Mouse (Mus musculus) spleen, postnatal 14 days (tissue): ENCODE measurements around the gene Zfp870.
"Not testable (repeated sequence)": the region's sequence is repeated elsewhere in the genome, so short reads cannot be mapped to it uniquely, and the experiment has no call there.

Experiments
- DNase-seq, 2 experiments: peaks; one replicate each; pipeline ENCODE4 v3.0.0; 2021 to 2022; ENCODE audit warnings: low spot score in 2 of 2

Gene Zfp870

DNA sequence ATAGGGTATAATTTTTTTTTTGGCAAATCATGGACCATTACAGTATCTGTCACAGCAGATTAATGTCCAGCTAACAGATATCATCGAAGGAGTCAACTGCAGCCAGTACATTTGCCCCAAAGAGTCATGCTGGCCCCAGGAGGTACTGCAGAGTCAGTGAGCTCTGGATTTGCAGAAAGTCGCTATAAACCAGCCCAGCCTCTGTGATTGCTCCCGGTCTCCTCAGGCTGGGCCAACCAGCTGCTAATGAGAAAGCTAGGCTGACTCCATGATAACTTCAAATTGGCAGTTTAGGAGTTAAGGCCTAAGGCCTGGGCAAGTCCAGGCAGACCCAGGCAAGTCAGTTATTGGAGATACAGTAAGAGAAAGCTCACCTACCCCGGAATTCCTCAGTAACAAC, 19.4 kb downstream of the Zfp870 start:
- no peak for DNase-seq

DNA sequence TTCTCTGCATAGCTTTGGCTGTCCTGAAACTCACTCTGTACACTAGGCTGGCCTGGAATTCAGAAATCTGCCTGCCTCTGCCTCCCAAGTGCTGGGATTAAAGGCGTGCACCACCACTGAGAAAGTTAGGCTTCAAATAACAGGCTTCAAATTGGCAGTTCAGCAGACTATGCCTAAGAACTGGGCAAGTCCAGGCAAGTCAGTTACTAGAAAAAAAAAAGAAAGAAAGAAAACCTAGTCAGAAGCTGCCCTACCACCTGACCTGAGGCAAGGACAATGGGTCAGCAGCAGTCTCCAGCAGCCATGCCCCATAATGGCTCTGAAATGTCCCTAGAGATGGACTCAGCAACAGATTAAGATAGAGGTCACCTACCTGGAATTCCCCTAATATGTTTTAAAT, 20.0 kb downstream of the Zfp870 start:
- no peak for DNase-seq

DNA sequence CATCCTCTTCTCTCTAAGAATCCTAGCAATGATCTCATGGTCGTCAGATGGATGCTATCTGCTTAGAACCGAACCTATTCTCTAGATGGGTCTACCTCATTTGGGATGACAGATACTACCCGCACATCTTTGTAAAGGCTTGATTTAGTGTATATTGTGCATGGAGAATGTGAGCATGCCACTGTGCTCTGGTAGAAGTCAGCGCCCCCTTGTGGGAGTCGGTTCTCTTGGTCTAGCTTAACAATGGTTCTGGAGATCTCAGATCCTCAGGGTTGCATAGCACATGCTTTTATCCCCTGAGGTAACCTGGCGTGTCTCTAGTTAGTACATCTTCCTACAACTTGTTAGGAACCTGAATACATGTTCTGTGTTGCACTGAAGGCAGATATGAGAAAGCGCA, 24.2 kb downstream of the Zfp870 start:
- DNase-seq: not testable (repeated sequence)

DNA sequence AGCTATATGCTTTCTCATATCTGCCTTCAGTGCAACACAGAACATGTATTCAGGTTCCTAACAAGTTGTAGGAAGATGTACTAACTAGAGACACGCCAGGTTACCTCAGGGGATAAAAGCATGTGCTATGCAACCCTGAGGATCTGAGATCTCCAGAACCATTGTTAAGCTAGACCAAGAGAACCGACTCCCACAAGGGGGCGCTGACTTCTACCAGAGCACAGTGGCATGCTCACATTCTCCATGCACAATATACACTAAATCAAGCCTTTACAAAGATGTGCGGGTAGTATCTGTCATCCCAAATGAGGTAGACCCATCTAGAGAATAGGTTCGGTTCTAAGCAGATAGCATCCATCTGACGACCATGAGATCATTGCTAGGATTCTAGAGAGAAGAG, 34.7 kb downstream of the Zfp870 start:
- DNase-seq: not testable (repeated sequence)

DNA sequence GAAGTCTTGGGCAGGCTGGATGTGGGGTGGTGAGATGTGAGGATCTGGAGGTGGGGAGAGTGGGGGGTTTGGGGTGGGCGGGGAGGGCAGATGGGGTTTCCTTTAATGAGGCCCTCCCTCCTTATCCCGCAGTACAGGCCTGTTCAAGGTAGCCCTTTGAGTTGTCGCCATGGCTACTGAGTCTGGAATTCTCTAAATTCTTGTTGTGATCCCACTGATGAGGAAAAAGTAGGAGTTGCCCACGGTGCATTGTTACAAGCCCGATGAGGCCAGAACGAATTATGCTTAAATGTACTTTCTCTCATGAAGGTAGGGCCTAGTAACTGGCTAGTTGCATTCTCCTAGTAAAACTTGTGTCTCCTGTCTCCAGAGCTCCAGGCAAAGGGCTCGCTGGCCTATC, 39.9 kb downstream of the Zfp870 start:
- no peak for DNase-seq

DNA sequence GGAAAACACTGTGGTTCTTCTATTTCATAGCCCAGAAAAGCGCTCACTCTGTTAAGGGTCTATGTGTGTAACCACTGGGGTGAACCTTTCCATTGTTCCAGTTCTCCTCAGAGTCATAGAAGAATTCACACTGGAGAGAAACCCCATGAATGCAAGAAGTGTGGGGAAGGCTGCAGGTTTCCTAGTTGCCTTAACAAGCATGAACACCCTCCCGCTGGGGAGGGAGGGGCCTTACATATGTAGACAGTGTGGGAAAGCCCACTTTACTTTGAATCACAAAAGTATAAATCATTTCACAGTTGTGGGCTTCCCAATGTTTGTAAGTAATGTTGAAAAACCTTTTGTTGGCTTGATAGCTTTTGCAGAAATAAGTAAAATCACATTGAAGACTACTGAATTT, 50.1 kb downstream of the Zfp870 start:
- DNase-seq: no peak

DNA sequence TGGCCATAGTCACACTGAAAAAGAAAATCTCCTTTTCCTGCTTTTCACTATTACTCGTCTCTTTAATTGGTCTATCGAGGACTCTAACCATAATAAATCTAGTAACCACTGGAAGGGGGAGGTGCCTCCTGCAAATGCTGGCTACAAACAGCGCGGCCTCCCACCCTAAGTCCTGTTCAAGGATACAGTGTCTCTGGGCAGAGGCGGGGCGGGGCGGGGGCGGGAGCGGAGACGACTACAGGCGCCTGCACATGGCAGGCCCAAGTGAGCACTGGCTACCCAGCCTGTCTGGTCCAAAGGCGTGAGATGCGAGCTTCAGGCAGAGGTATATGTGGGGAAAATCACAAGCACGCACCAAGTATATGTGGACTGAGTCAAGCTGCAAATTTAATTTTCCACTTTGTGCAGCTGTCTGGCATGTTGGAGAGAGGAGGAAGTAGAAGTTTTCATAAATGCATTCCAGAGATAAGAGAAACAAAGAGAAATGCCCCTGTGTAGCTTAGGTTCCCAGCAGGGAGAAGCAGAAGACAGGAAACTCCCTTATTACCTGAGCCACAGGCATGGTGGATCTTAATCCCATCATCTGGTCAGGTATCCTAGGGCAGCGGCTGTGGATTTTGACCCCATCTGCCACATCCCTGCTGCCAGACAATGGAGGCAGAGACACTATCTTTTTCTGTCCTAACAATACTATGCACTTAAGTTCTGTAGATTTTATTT, 52.2 kb downstream of the Zfp870 start:
- DNase-seq: no peak

DNA sequence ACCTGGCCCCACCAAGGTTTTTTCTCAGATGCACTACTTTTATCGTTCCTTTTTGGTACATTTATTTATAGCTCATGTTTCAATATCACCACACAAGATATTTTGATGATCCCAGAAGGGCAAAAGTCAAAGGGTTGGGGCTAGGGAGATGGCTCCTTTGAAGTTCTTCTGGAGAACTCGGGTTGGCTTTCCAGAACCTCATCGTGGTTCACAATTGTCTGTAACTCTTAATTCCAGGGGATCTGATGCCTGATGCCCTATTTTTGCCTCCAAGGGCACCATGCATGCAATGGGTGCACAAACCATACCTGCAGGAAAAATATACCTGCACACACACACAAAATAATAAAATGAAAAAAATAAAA, 61.0 kb downstream of the Zfp870 start:
- DNase-seq: no peak

DNA sequence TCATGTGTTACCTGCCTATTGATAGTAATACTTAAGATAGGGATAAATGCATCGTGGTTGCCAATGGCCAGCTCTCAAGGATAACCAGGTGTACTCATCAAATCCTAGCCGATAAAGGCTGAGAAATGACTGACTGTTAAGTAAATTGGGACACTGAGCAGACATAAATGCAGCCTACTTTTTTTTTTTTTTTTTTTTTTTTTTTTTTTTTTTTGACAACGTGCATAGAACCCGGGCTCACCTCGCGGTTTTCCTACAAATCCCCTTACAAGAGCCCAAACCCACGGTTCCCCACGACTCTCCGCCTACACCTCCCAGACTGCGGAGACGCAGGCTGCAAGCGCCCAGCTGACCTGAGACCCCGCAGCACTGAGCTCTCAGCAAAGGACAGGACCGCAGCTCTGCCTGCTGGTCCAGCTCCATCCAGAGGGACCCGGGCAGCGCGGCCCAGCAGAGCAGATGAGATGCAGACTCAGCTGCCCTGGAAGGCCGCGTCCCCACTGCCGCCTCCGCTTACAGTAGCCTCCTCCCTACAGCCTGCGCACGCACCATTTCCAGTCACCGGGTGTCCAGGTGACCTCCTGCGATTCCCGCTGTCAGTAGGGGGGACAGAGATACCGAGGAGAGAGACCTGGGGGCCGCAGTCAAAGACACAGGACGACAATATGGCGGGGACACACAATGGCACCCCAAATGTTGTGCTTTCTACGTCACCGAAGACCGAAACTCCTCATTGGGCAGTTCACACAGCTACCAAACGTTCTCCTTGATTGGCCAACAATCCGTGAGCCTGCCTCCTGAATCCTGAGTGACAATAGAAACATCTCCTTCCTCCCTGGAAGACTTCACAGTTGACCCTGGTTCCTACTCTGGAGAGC, 61.7 kb downstream of the Zfp870 start, which contains the start of gene Zfp799:
Zfp799 (minus strand) TSS at position 722 of the 878 bp plus-strand sequence.
- peak; percentile 10 to 38 for DNase-seq
